Mouse (Mus musculus) layer of hippocampus, adult 11-12 months (tissue): Measurements from ENCODE around the gene Btrc.
"Not testable (repeated sequence)": the region's sequence is repeated elsewhere in the genome, so short reads cannot be mapped to it uniquely, and the experiment has no call there.

Source experiments
- DNase-seq: peaks from one replicate; pipeline ENCODE4 v3.0.0; 2022; ENCODE audit warnings: low spot score

Btrc gene

DNA sequence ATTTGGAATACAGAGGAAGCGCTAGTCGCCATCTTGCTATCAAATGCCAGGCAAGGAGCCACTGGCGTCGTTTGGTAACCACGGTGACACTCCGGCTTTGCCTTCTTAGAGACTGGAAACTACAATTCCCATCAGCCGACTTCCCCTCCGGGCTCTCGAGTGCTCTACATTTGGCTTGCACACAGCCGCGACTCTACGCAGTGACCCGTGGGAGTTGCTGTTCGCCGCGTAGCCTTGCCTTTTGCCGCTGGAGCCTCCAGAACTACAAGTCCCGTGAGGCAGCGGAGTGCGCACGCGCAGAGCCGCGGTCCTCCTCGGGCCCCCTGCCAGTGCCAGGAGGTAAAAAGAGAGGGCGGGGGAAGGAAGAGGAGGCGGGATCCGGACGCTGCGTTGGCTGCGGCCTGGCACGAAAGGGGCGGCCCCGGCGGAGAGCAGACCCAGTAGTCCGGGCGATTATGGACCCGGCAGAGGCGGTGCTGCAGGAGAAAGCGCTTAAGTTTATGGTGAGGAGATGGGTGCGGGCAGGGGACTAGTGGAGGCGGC, at the start of gene Btrc:
Btrc (plus strand) TSS at position 351 of the 543 bp plus-strand sequence.
- peak; percentile 100 for DNase-seq

DNA sequence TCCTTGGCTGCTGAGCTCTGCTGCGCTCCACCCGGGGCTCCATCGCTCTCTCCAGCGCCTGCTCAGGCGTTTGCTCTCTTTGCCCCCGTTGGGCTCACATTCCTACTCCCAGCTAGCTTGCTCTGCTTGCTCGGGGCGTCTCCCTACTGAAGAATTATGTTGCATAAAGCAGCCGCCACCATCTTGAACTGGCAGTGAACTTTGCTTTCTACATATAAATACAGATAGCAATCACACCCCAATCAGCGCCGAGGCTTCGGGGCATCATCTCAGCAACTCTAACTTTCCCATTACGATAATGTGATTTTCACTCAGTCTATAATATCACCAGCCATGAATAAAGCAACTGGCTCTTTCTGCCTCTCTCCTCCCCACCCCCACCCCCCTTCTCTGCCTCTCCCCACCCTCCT, 46.1 kb upstream of the Btrc start:
- DNase-seq = no peak

DNA sequence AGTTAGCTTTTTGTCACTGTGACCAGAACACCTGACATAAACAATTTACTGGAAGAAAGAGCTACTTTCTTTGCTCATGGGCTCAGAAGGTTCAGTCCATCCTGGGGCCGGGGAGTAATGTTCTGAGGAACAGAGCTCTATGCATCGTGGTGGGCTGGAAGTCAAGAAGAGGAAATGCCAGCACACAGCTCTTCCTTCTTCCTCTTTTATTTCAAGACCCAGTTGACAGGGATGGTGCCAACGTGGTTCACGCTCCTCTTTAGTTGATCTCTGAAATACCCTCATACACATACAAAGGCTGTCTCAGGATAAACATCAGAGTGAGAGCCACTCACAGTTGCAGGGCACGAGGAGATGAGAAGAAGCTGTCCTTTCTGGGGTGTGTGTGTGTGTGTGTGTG, 42.5 kb upstream of the Btrc start:
- no peak for DNase-seq

DNA sequence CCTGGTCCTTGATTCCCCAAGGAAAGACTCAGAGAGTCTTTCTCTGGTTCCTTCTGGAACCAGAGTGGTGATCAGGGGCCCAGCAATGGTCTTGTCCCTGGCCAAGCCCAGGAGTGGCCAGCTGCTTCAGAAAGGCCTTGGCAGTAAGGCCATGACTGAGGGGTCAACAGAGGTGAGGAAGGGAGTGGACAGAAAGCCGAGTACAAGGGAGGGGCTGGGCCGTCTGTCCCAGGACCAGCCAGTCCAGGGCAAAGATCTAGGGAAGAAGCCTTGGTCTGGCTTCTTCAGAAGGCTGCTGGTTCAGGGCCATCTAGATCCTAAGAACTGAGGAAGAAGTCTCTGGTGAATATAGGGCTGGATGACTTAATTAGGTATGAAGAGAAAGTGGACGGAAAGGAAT, 34.5 kb upstream of the Btrc start:
- DNase-seq = no peak

DNA sequence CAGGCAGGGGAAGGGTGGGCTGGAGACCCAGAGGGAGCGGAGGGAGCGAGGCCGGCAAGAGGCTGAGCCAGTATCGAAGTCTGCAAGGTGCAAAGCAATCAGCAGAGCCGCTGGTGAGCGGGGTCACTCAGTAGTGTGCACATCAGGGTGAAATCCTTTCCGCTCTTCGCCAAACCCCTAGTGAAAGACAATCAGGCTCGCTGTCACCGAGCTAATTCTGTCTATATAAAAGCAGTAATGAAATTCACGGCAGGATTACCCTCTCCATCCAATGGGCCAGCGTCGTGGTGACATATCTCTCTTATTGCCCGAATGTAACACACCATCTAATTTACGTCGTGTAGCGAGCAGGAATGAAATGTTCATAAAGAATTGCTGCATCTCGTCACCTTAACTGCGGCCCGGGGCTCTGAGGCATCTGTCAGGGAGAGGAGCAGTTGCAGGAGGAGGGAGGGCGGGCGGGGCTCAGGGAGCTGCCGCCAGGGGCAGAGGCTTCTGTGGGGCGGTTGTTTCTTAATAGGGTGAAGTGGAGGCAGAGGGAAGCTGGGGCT, 33.7 kb upstream of the Btrc start:
- no peak for DNase-seq

DNA sequence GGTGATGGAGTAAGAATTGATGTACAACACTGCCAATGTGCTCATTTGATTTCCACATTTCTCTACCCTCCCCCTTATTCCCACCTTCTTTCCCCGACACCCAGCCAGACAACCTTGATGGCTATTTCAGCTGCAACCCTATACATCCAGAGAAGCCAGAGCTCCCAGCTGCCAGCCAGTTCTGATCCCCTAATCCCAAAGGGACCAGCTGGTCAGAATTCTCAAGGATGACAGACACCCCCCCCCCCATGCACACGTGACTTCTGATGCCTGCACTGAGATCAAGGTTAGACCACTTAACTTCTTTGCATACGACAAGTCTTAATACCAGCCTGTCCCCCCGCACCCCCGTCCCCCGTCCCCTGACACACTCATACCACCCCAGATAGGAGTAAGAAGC, 26.8 kb upstream of the Btrc start:
- DNase-seq = no peak

DNA sequence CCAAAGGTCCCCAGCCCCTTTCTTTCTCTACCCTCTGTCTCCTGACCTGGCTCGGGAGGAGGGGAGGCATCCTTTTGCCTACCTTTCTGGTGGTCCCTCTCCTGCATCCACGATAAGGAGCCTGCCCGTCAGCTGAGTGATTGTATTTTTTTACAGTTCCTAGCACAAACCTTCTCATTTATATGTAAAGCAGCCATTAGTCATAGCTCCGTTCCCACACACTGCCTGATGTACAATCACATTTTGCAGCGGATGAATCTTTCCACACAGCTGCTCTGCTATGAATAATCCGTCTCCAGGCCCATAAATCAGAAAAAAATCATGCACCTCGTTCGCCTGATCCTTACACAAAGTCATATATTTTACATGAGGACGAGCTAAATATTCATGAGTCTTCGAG, 25.4 kb upstream of the Btrc start:
- peak; percentile 48 for DNase-seq

DNA sequence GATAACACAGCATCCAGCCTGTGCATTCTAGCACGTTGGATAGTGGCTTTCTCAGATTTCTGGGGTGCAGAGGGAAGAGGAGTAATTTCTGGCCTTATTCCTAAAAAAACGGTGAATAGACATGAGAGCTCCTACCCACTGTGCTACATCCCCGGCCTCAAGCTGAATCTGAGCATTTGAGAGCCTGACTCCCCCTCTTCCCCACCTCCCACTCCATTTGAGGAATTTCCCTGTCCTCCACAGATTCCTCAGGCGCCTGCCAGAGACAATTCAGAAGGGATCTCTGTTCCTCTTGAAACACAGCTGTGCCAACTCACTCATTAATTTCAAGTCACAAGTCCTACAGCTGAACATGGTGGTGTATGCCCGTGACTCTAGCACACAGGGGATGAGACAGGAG, 19.6 kb upstream of the Btrc start:
- DNase-seq = no peak

DNA sequence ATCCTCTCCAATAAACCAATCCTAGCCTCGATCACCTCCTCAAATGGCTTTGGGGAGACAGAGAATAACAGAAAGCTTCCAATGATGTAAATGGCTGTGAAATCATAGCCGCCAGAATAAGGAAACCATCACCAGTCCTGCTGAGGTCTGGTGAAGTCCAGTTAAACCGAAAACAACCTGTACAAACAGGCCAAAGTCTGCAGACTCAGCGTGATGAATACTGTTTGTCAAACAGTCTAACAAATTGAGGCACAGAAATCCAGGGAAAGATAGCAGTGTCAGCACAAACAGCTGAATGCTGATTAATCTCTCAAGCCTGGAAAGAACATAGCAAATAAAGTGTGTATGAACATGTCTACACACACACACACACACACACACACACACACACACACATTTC, 15.3 kb upstream of the Btrc start:
- DNase-seq = no peak

DNA sequence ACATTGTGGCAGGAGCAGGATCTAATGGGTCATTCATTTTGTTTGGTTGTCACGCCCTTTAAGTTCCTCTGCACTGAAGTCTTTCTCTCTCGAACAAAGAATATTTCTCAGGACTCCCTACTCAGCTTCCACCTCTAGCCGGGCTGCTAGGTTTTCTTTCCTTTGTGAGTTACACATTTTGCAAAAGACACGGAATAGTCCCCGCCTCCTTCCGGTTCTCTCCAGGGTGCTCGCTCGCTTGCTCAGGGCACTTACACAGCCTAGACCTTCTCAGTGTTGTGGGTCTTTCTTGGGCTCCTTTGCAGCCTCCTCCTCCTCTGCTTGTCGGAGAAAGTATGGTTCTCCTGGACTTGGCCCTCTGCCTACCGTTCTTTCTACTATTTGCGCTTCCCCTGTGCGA, 13.1 kb upstream of the Btrc start:
- DNase-seq = no peak

DNA sequence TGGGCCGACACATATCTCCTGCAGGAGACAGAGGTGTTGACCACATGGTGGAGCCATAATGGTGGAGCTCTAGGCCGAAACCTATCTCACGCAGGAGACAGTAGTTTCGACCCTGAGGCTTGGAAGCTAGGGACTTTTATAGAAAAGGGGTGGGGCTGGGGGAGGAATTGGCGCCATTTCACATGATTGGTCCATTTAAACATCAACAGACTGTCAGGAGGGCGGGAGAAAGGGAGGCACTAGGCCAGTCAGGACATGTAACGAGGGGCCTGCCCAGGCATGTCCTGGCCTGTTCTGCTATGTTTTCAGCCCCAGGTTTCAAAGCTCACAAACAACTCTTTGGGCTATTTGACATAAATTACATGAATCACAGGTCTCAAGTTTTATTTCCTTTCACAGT, 10.8 kb upstream of the Btrc start:
- DNase-seq = not testable (repeated sequence)

DNA sequence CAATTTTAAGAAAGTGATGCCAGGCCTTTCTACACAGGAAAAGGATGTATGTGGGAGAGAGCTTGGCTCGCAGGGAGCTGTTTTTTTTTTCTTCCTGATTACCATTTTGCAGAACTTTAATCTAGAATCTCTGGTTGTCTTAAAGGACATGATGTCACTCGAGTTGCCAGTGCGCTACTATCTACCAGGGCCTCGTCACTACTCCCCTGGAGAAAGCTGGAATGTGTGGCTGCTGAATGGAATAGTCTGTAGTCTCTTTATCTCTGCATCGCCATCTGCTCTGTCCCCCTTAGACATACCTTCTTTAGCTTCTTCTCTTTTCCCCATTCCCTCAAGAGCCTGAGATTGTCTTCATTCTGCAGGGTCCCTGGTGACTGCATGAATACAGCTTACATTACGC, 7.9 kb upstream of the Btrc start:
- no peak for DNase-seq

DNA sequence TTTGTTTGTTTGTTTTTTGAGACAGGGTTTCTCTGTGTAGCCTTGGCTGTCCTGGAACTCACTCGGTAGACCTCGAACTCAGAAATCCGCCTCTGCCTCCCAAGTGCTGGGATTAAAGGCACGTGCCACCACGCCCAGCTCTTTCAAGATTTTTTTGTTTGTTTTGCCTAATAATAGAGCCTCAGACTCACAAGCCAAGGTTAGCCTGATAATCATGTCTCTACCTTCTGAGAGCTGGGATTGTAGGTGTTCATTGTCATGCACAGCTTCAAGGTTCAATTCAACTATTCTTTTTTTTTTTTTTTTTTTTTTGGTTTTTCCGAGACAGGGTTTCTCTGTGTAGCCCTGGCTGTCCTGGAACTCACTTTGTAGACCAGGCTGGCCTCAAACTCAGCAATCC, 6.7 kb upstream of the Btrc start:
- DNase-seq = not testable (repeated sequence)

DNA sequence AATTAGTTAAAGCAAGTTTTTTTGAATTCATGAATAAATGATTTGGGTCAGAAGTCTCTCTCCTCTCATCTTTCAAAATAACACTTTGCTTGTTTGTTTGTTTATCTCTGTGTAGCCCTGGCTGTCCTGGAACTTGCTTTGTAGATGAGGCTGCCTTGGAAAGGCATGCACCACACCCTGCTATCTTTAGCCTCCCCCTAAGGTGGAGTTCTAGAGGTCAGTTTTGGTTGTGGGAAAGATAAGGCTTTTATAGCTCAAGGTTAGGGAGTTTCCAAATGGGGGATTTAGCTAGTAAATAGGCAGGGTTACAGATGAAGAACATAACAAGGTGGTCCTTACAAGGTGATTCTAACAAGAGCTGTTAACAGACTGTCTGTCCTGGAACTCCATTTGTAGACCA, 3.0 kb upstream of the Btrc start:
- DNase-seq = no peak

DNA sequence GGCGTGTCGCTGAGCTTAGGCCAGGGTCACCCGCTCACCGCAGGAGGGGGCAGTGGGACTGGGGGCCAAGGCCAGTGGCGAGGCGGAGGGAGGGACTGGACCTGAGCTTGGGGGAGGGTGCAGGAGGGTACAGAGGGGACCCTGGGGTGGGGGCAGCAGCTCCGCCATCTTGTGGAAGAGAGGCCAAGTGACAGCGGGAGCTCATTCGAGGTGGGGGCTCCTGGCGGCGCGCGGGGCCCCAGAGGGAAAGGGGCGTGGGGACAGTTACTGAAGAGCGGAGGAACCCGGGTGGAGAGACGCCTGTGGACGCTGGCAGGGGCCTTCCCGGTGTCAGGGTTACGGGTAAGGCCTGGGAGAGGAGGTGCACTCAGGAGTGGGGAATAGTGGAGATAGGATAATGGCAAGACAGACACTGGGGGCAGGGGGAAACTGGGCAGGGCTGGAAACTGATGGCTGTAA, 428 bp downstream of the Btrc start:
- no peak for DNase-seq

DNA sequence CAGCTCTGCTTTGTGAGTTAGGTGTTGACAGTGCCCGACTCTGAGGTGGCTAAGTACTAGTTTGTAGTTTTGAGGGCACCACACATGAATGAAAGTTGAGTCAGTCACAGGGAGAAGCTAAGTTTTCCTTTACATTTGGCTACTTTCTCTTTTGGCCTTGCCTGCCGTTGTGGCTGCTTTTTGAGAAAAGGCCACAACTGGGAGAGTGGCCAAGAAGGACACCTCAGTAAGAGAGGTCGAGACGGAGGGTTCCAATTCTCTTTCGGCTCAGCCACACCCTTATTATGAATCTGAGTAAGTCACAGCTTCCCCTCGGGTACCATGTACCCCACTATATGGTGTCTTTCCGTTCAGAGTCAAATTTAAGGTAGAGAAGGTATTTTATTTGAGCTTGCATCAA, 3.1 kb downstream of the Btrc start:
- no peak for DNase-seq

DNA sequence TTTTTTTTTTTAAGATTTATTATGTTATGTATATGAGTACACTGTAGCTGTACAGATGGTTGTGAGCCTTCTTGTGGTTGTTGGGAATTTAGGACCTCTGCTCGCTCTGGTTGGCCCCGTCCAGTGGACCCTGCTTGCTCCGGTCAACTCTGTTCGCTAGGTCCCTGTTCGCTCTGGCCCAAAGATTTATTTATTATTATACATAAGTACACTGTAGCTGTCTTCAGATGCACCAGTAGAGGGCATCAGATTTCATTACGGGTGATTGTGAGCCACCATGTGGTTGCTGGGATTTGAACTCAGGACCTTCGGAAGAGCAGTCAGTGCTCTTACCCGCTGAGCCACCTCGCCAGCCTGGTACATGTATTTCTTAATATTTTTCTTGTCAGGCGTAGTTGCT, 21.3 kb downstream of the Btrc start:
- DNase-seq = not testable (repeated sequence)

DNA sequence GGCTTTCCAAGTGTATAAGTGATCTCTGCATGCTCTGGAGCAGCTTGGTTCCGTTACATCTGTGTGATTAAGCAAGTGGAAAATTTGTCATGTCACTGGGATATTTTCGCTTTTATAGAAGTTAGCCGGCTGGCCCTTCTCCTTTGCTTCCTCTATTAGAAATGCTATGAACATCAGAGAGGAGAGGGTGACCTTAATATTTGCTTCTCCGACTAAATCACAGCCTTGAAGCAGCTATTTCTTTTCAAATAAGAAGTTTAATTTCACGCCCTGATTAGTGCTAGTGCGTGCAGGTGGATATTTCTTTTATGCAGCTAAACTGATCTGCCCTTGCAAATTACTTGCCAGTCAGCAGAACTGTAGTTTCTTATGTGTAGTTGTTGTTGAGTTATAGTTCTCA, 25.0 kb downstream of the Btrc start:
- DNase-seq = no peak

DNA sequence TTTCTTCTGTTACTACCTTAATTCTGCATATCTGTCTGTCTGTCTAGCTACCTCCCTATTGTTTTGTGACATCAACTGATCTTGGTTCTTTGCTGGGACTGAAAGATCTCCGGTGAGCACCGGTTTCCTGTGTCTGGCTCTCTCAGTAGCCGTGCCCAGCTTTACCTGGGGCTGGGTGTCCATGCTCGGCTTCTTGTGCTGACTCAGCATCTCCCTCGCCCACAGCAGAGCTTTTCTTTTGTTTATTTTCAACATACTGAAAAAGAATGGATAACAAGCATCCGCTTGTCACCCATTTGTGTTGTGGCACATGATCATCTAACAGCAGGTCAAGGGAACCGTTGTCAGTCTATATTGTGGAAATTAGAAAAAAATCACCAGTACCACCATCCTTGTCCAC, 30.5 kb downstream of the Btrc start:
- no peak for DNase-seq

DNA sequence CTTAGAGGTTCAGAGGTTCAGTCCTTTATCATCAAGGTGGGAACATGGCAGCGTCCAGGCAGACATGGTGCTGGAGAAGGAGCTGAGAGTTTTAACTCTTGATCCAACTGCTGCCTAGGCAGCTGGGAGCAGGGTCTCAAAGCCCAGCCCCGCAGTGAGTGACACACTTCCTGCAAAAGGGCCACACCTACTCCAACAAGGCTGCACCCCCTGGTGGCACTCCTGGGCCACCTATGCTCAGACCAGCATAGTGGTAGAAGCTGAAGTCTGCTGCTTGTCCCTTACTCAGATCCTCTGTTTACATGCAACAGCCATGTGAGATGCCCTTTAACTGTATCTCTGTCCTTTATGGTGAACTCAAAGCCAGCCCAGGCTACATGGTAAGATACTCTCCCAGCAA, 47.5 kb downstream of the Btrc start:
- no peak for DNase-seq

DNA sequence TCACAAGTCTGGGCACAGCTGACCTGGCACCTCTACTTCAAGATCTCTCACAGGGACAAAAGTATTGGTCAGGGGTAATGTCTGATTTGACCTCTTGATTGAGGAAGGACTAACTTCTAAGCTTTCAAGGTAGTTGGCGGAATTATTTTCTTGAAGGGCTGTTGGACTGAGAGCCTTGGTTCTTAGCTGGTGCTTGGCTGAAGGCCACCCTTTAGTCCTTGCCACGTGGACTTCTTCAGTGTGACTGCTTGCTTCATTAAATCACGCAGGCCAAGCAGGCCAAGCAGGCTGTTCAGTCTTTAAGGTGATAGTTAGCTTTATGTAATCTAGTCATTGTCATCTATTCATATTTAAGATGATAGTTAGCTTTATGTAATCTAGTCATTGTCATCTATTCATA, 49.2 kb downstream of the Btrc start:
- DNase-seq = no peak

DNA sequence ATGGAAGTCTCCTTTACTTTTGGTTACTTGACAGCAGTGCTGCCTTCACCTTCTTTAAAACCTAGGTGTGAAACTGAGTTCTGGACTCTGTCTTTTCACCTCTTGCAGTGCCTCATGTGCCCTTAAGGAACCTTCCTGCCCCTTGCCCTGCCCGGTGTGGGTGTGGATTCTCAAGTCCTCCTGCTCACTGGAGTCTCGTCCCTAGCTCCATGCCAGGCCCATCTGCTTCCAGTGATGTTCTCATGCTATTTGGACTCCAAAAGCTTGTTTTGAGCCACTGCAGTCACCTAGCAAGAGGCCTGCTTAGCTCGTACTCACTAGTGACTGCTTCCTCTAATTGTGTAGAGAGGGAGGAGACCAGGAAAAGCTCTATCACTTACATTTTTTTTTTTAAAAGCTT, 50.4 kb downstream of the Btrc start:
- no peak for DNase-seq

DNA sequence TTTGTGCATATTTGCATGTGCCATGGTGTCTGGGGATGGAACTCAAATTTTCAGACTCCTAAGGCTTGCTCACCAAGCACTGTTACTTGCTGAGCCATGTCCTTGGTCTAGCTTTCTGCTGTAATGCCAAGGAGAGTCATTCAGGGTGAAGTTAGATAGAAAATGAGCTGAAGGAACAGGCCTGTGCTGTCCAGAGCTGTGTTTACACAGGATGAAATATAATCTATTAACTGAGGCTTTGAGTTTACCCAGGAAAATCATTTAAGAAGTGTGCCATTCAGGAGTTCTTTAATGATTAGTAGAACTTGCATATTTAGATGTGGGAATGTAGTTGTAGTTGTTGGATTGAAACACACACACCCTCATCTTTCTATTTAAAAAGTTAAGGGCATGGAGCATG, 54.1 kb downstream of the Btrc start:
- no peak for DNase-seq

DNA sequence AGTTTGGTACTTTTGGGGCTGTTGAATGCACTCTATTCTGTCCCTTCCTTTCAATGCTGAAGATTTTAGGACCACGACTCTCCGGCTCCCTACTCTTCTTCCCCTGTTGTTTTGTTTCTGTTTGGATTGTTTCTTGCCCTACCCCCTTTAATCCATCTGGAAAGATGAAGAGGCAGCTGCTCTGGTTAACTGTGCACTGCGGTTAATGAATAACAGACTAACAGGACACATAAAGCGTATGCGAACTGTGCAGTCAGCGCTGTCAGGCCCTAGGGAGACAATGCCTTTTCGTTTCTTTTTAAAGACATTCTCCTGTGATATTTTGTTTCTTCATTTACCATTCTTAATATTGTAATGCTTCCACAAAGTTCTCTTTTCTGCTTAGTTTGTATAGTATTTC, 58.7 kb downstream of the Btrc start:
- no peak for DNase-seq

DNA sequence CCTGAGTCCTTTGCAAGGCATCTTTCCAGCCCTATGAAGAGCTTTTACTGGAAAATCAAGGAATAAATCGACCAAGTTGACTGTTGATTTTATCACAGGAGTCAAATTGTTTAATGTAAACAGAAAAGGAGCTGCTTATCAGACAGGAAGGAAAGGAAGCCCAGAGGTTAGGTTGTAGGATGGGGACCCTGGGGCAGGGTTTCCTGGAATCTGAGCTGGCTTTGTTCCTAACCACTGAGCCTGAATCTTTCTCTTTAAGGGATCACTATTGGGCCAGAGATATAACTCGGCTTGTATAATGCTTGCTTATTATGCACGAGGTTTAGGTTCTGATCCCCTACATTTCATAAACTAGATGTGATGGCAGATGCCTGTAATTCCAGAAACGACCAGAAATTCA, 64.6 kb downstream of the Btrc start:
- DNase-seq = no peak
